Mouse (Mus musculus): ENCODE measurements at regions not wholly inside any gene's neighbourhood (a gene's known extent, or its start where the extent isn't known, plus 50 kb on each side); places are given as distances from the start of the nearest gene placed in this dataset.

GRCm38 (mm10) chr17:93579981-93580380 is 381.2 kb downstream of the Adcyap1 start:
- ATAC-seq (ENCODE audit: low FRiP score, low read depth) (no peak), DNase-seq (ENCODE audit: low spot score) (no peak)
- Histone ChIP-seq H3K4me3 (replicated peaks; ENCODE audit: low read length) (no peak overlapping the region), H3K4me2 (replicated peaks; ENCODE audit: low read depth, low read length, severe bottlenecking) (no peak overlapping the region), H3K27me3 (ENCODE audit: control insufficient read depth, insufficient read depth, low read length) (no peaks in the 10 kb centered on the region), H3K36me3 (ENCODE audit: control insufficient read depth, insufficient read depth, low read length) (no peaks in the 10 kb centered on the region), H3K9me3 (ENCODE audit: control insufficient read depth, low read length) (no peaks in the 10 kb centered on the region), H3K4me1 (ENCODE audit: control insufficient read depth, insufficient read depth, low read length) (no peaks in the 10 kb centered on the region), H3K9ac (ENCODE audit: low read depth, low read length, severe bottlenecking) (no peak overlapping the region), H3K27ac (replicated peaks; ENCODE audit: low read depth, low read length) (no peak overlapping the region)
- no peak for TF ChIP-seq POLR2A (IDR thresholded peaks at IDR 0.05; ENCODE audit: borderline replicate concordance, extremely low read depth, insufficient read depth, insufficient read length)
- WGBS: 91% methylated on average over 5 of the region's 5 CpGs

- no peak for TF ChIP-seq POLR2A (IDR thresholded peaks at IDR 0.05; ENCODE audit: borderline replicate concordance, extremely low read depth, insufficient read depth, insufficient read length)
- no peak overlapping the region for H3K27ac ChIP-seq (replicated peaks; ENCODE audit: low read depth, low read length)
- ATAC-seq (ENCODE audit: low FRiP score, low read depth) (no peak), DNase-seq (ENCODE audit: low spot score) (no peak)
- no peaks in the 10 kb centered on the region for H3K9me3 ChIP-seq (ENCODE audit: control insufficient read depth, low read length)
- no peak overlapping the region for H3K4me3 ChIP-seq (replicated peaks; ENCODE audit: low read length)
- H3K4me1 ChIP-seq (ENCODE audit: control insufficient read depth, insufficient read depth, low read length): no peaks in the 10 kb centered on the region
- H3K36me3 ChIP-seq (ENCODE audit: control insufficient read depth, insufficient read depth, low read length): no peaks in the 10 kb centered on the region
- no peaks in the 10 kb centered on the region for H3K27me3 ChIP-seq (ENCODE audit: control insufficient read depth, insufficient read depth, low read length)
- 86% methylated on average over 2 of the region's 2 CpGs for WGBS
- H3K4me2 ChIP-seq (replicated peaks; ENCODE audit: low read depth, low read length, severe bottlenecking): no peak overlapping the region
- H3K9ac ChIP-seq (ENCODE audit: low read depth, low read length, severe bottlenecking): no peak overlapping the region
These were observed 399.4 kb downstream of the Adcyap1 start for GRCm38 (mm10) chr17:93598181-93598685.

GRCm38 (mm10) chr17:93600236-93600635 is 401.4 kb downstream of the Adcyap1 start:
- Histone ChIP-seq H3K4me3 (replicated peaks; ENCODE audit: low read length) (no peak overlapping the region), H3K27ac (replicated peaks; ENCODE audit: low read depth, low read length) (no peak overlapping the region), H3K36me3 (ENCODE audit: control insufficient read depth, insufficient read depth, low read length) (no peaks in the 10 kb centered on the region), H3K9ac (ENCODE audit: low read depth, low read length, severe bottlenecking) (no peak overlapping the region), H3K4me2 (replicated peaks; ENCODE audit: low read depth, low read length, severe bottlenecking) (no peak overlapping the region), H3K9me3 (ENCODE audit: control insufficient read depth, low read length) (no peaks in the 10 kb centered on the region), H3K27me3 (ENCODE audit: control insufficient read depth, insufficient read depth, low read length) (no peaks in the 10 kb centered on the region), H3K4me1 (ENCODE audit: control insufficient read depth, insufficient read depth, low read length) (no peaks in the 10 kb centered on the region)
- DNase-seq (ENCODE audit: low spot score) (no peak), ATAC-seq (ENCODE audit: low FRiP score, low read depth) (no peak)
- TF ChIP-seq POLR2A (IDR thresholded peaks at IDR 0.05; ENCODE audit: borderline replicate concordance, extremely low read depth, insufficient read depth, insufficient read length): no peak
- 76% methylated on average over 3 of the region's 3 CpGs for WGBS

DNA sequence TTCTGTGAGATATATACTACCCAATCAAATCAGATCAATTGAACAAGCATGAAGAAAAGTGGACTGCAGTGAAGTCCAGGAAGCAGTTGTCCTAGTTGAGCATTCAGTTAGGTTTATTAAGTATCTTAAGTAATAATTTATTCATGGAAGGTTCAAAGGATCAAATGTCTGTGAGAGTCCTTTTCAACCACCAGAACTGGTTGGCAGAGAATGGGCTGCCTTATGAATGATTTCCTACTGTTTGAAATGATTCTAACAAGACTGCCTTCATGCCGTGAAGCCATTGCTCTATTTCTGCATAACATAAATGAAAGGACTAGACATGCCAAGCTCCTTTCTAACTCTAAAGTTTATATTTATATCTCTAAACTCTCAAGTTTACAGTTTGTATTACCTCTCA is 410.4 kb downstream of the Adcyap1 start:
- Histone ChIP-seq H3K9ac (ENCODE audit: low read depth, low read length, severe bottlenecking) (no peak overlapping the region), H3K36me3 (ENCODE audit: control insufficient read depth, insufficient read depth, low read length) (no peaks in the 10 kb centered on the region), H3K27me3 (ENCODE audit: control insufficient read depth, insufficient read depth, low read length) (no peaks in the 10 kb centered on the region), H3K9me3 (ENCODE audit: control insufficient read depth, low read length) (no peaks in the 10 kb centered on the region), H3K4me2 (replicated peaks; ENCODE audit: low read depth, low read length, severe bottlenecking) (no peak overlapping the region), H3K4me3 (replicated peaks; ENCODE audit: low read length) (no peak overlapping the region), H3K27ac (replicated peaks; ENCODE audit: low read depth, low read length) (no peak overlapping the region), H3K4me1 (ENCODE audit: control insufficient read depth, insufficient read depth, low read length) (no peaks in the 10 kb centered on the region)
- 85% methylated on average over 1 of the region's 1 CpGs for WGBS
- no peak for ATAC-seq (ENCODE audit: low FRiP score, low read depth)
- DNase-seq (ENCODE audit: low spot score): no peak
- TF ChIP-seq POLR2A (IDR thresholded peaks at IDR 0.05; ENCODE audit: borderline replicate concordance, extremely low read depth, insufficient read depth, insufficient read length): no peak

DNA sequence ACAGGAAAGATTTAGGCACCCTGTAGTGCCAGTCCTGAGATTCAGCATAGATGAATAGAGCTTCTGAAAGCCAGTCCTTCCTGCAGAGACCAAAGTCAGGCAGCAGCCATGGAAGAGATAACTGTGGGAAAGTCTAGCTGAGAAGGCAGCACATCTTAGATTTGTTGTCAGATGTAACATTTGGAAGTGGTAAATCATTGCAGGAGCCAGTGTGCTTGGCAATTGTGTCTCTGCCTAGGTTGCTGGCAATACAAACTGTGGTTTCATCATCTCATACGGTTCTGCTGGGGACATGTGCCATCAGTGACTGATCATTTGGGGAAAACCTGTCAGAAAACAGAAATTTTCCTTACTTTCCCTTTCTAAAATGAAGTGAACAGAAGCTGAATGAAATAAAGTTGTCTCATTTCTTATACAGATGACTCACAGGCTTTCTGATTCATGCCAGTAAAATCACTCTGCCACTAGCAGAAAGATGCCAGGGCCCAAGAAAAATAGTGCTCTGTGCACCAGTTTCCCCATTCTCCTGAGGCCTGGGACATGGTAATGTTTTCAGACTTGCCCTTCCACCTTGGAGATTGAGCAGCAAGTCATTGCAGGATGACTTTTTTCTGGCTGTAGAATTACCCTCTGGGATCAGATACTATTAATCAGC is 411.3 kb downstream of the Adcyap1 start:
- no peak overlapping the region for H3K4me3 ChIP-seq (replicated peaks; ENCODE audit: low read length)
- H3K9me3 ChIP-seq (ENCODE audit: control insufficient read depth, low read length): no peaks in the 10 kb centered on the region
- no peaks in the 10 kb centered on the region for H3K4me1 ChIP-seq (ENCODE audit: control insufficient read depth, insufficient read depth, low read length)
- H3K9ac ChIP-seq (ENCODE audit: low read depth, low read length, severe bottlenecking): no peak overlapping the region
- no peak overlapping the region for H3K27ac ChIP-seq (replicated peaks; ENCODE audit: low read depth, low read length)
- no peak overlapping the region for H3K4me2 ChIP-seq (replicated peaks; ENCODE audit: low read depth, low read length, severe bottlenecking)
- no peak for TF ChIP-seq POLR2A (IDR thresholded peaks at IDR 0.05; ENCODE audit: borderline replicate concordance, extremely low read depth, insufficient read depth, insufficient read length)
- ATAC-seq (ENCODE audit: low FRiP score, low read depth): no peak
- H3K27me3 ChIP-seq (ENCODE audit: control insufficient read depth, insufficient read depth, low read length): no peaks in the 10 kb centered on the region
- 70% methylated on average over 1 of the region's 1 CpGs for WGBS
- DNase-seq (ENCODE audit: low spot score): no peak
- no peaks in the 10 kb centered on the region for H3K36me3 ChIP-seq (ENCODE audit: control insufficient read depth, insufficient read depth, low read length)
